Mouse (Mus musculus) olfactory bulb, adult 2 months (tissue): ENCODE measurements around the gene C1qtnf1. TPM values are rescaled to one million over a fixed set of nuclear protein-coding genes. Genes with fewer than 3 reads are reported as not detected.

Experiments used
- H3K27ac ChIP-seq: fragments of 200-500 bp; 2 replicates; pipeline ENCODE4 v1.5.1; 2012; ENCODE audit warnings: low read depth, low read length; ENCODE audit not compliant: insufficient read depth
- H3K4me1 ChIP-seq: fragments of 200-500 bp; 2 replicates; pipeline ENCODE4 v1.6.1; 2012; ENCODE audit warnings: low read length; ENCODE audit not compliant: control insufficient read depth, insufficient read depth
- H3K4me3 ChIP-seq: fragments of 200-500 bp; 2 replicates; pipeline ENCODE4 v1.5.1; 2012; ENCODE audit warnings: mild to moderate bottlenecking, low read depth, low read length, moderate library complexity; ENCODE audit not compliant: insufficient read depth
- CTCF ChIP-seq: fragments of 200-500 bp; IDR thresholded peaks from 2 replicates; pipeline ENCODE4 v1.5.1; 2012; ENCODE audit warnings: low read depth, mild to moderate bottlenecking, low read length, moderate library complexity; ENCODE audit not compliant: insufficient read depth
- POLR2A ChIP-seq: fragments of 200-500 bp; IDR thresholded peaks from 2 replicates; pipeline ENCODE4 v1.6.1; 2012; ENCODE audit warnings: mild to moderate bottlenecking, low read depth, low read length, moderate library complexity; ENCODE audit not compliant: insufficient read depth
- WGBS: fragments of 180-500 bp; shearing (Covaris S2); methylation state at CpG from one replicate; pipeline ENCODE4 v1.1.7; 2018; 5-methylcytosine and 5-hydroxymethylcytosine counted together
- polyA plus RNA-seq: library from polyadenylated mRNA; stranded (reverse); fragments of >200 nt; gene quantifications from 2 replicates; pipeline ENCODE4 v1.2.4, GENCODE M21; 2012; ENCODE audit warnings: low replicate concordance; ENCODE audit not compliant: missing spikeins, insufficient read depth, insufficient read length

The C1qtnf1 gene
- polyA plus RNA-seq, 1 experiment, result not detected

DNA sequence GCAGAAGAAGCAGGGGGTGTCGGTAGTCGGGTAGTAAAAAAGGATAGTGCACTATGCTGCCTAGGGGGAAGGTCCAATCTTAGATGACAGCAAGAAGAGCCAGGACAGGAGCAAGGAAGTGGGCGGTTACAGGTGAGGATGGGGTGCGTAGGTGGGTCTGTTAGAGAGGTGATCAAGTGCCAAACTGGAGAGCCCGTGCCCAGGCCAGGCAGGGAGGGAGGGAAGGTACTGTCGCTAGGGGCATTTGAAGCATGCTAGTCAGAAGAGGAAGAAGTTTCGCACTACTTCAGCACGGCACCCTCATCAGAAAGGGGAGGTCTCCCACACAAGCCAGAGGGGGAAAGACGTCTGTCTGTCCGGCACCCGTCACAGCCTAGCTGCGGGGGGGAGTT is 9.6 kb upstream of the C1qtnf1 start:
- TF ChIP-seq POLR2A, result no peak
- TF ChIP-seq CTCF, result no peak
- peak overlapping the region; percentile 63 for H3K4me3 ChIP-seq
- peaks cover 37% of the 10 kb centered on the region for H3K4me1 ChIP-seq
- WGBS, result 1% methylated on average over 12 of the region's 12 CpGs
- H3K27ac ChIP-seq, result peak overlapping the region; percentile 18; the same call in 1 of the 2 replicates

DNA sequence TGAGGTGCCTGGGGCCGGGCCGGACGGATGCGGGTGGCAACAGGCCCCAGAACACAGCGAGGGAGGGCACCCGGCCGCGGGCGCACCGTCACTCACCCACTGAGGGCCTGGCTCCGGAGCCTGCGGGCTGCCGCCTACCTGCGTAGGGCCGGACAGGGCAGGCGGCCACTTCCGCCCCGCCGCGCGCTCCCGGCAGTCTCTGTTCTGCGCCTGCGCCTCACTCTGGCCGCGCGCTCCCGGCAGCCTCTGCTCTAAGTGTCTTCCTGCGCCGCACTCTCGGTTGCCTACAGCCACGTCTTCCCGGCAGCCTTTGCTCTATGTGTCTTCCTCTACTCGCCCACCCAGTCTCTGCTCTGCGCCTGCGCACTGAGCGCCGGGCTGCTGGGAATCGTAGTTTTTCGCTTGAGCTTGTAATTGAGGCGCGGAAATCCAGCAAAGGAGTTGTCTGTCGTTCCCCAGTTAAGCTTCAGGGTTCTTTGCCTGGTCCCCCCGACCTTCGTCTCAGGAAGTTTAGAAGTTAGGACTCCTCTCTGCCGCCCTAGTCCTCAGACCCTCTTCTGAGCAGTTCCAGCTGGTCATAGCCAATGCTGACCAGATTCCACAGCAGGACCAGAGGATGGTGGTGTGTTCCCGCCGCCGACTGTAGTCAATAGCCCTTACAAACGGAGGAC is 9.0 kb upstream of the C1qtnf1 start, which contains the start of gene Cant1:
TSS of gene Cant1 (minus strand) at position 253 of the 671 bp plus-strand sequence.
- Histone ChIP-seq H3K4me3 (peak within 1 kb of the TSS; percentile 63), H3K4me1 (peaks cover 39% of the 10 kb centered on the region), H3K27ac (peak within 1 kb of the TSS; percentile 55)
- TF ChIP-seq CTCF (no peak), POLR2A (peak; percentile 86)
- under 1% methylated on average over 50 of the region's 50 CpGs for WGBS

DNA sequence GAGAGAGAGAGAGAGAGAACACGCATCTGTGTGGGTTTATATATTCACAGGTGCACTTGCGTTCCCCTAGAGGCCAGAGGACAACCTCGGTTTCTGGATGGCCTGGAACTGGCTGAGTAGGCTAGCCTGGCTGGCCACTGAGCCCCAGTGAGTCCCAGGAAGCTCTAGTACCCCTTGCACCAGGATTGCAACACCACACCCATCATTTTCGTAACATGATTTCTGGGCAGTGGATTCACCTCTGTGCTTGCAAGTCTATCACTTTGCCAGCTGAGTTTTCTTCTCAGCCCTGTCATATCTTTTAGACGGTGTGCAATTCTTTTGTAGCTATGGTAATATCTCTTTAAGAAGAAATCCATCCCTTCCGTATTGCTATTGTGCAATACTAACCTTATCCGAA is 7.7 kb upstream of the C1qtnf1 start:
- 83% methylated on average over 7 of the region's 7 CpGs for WGBS
- H3K27ac ChIP-seq, result no peak overlapping the region
- TF ChIP-seq POLR2A, result no peak
- TF ChIP-seq CTCF, result no peak
- H3K4me3 ChIP-seq, result no peak overlapping the region
- H3K4me1 ChIP-seq, result peaks cover 45% of the 10 kb centered on the region

DNA sequence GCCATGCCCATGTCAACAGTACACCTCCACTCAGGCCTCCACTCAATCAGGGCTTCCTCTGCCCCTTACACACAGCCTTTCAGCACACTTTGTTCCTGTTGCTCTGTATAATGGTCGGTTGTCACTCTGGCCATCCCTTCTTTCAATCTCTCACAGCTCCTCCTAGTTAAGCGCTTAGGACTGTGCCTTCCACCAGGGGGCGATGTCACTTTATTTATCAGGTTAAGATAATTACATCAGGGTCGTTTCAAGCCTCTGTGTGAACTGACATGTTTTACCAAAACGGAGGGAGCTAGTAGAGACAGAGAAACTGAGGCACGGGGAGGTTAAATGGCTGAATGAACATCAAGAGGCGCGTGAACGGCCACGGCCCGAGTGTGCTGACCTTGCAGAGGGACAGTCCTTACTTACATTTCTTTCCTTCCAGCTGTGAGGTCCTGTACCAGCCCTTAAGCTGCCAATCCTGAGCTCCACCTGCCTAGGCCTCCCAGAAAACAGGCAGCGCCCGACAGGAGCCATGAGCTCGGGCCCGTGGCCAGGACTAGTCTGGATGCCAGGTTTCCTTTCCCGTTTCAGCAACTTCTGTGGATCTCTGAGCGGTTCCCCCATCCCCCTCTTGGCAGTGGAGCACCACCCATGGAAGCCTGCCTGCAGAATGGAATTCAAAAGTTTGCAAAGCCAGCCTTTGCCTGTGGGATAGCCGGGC is 4.6 kb upstream of the C1qtnf1 start:
- Histone ChIP-seq H3K4me3 (no peak overlapping the region), H3K4me1 (peaks cover 26% of the 10 kb centered on the region), H3K27ac (no peak overlapping the region)
- WGBS, result 1% methylated on average over 18 of the region's 18 CpGs
- TF ChIP-seq CTCF, result no peak
- no peak for TF ChIP-seq POLR2A

DNA sequence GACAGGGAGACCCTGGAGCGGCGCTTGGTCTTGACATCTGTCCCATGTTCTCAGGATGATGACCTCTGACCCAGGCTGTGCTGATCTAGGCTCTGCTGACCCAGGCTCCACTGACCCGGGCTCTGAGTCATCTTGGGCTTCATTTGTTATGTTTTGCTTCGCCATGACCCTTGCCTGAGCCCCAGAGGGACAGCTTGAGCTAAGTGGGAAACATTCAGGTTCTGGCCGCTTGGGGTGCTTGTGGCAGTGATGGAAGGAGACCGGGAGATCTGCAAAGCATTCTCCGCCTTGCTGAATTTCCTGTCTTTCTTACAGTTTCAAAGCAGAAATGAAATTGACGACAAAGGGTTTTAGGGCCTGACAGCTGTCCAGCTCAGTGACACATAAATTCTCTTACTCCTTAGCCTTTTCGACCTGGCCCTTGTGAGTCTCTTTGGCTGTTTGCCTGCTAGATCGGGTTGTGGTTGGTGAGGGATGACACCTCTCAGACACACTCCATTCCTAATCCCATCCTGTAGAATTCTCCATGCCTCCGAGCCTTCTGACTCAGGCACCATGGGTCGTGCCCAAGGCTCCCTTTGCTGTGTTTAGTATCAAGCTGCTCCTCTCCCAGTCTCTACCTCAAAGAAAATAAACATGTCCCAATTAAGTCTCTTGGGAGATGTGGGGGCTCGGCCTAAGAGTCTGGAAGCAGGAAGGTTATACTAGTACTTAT is 3.2 kb upstream of the C1qtnf1 start:
- no peak overlapping the region for H3K27ac ChIP-seq
- peaks cover 33% of the 10 kb centered on the region for H3K4me1 ChIP-seq
- TF ChIP-seq POLR2A (no peak), CTCF (no peak)
- H3K4me3 ChIP-seq, result no peak overlapping the region
- WGBS, result 82% methylated on average over 13 of the region's 13 CpGs

DNA sequence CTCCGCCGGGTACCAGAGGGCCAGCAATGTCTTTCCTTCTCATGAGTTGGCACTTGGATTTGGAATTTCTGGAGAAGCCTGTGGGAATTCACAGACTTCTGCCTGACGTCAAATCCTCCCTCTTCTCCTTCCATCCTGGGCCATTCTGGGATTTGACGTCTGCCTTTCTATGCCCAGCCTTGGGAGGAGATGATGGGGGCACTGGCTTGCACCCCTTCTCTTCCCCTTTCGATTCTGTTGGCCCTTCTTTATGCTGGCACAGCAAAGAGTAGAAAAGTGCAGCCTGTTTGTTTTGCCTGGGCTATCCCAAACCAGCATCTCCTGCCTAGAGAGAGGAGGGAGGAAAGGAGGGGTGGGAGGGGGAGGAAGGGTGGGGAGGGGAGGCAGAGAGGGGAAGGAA is 1.2 kb upstream of the C1qtnf1 start:
- H3K27ac ChIP-seq, result no peak overlapping the region
- H3K4me1 ChIP-seq, result peaks cover 43% of the 10 kb centered on the region
- H3K4me3 ChIP-seq, result no peak overlapping the region
- TF ChIP-seq POLR2A, result no peak
- no peak for TF ChIP-seq CTCF
- WGBS, result 83% methylated on average over 5 of the region's 5 CpGs

DNA sequence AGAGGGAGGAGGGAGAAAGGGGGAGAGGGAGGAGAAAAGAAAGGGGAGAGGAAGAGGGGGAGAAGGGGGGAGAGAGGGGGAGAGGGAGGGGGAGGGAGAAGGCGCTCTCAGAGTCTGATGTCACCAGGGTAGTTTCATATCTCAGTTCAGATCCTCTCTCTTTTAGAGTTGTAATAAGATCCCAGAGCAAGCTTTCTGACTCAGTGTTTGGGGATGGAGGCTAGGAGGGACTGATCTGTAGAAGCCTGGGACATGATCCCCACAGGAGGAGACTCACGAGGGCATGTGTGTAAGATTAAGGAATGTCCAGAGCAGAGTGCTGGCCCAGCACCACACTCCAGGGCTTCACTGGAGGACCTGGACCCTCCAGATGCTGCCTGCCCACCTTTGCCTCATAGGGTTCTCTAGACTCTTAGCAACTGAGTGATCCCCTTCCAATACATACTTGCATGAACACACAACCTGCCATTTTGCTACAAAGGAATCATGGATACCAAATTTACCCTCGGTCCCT is 680 bp upstream of the C1qtnf1 start:
- Histone ChIP-seq H3K27ac (no peak overlapping the region), H3K4me3 (no peak overlapping the region), H3K4me1 (peaks cover 43% of the 10 kb centered on the region)
- no peak for TF ChIP-seq POLR2A
- no peak for TF ChIP-seq CTCF
- 46% methylated on average over 3 of the region's 3 CpGs for WGBS

DNA sequence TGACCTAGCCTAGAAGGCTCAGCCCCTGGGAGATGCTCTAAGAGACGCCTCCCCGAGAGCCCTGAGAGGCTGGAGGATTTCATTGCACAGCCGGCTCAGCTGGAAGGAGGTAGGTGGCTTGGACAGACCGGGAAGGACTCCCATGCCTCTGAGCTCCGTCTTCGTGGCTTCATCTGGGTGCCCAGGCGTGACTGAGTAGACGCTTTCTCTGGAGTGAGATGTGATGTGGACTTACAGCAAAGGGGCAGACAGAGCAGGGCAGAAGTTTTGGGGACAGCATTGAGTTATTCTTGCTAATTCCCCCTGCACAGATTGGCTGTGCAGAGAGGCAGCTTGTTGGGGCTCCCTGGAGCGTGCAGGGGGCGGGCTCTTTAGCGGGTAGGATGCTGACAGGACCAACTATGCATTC is 461 bp downstream of the C1qtnf1 start:
- Histone ChIP-seq H3K4me3 (peak overlapping the region; percentile 12), H3K27ac (no peak overlapping the region), H3K4me1 (peaks cover 44% of the 10 kb centered on the region)
- 4% methylated on average over 11 of the region's 11 CpGs for WGBS
- TF ChIP-seq CTCF, result no peak
- TF ChIP-seq POLR2A, result no peak
